Mouse (Mus musculus) heart, adult 18-20 months (tissue): ENCODE measurements around the gene Ino80e. TPM values are rescaled to one million over a fixed set of nuclear protein-coding genes. Genes with fewer than 3 reads are reported as not detected.

Source experiments
- DNase-seq, 2 experiments: peaks; one replicate each; pipeline ENCODE4 v3.0.0; 2021 to 2022; ENCODE audit warnings: mixed read lengths in 1 of 2
- total RNA-seq, 2 experiments: library from RNA; stranded (reverse); gene quantifications; 2 replicates each; pipeline ENCODE4 v1.2.3; 2021

Ino80e gene
- total RNA-seq, 2 experiments from 2014 or later = 17.2 to 19.1 TPM

DNA sequence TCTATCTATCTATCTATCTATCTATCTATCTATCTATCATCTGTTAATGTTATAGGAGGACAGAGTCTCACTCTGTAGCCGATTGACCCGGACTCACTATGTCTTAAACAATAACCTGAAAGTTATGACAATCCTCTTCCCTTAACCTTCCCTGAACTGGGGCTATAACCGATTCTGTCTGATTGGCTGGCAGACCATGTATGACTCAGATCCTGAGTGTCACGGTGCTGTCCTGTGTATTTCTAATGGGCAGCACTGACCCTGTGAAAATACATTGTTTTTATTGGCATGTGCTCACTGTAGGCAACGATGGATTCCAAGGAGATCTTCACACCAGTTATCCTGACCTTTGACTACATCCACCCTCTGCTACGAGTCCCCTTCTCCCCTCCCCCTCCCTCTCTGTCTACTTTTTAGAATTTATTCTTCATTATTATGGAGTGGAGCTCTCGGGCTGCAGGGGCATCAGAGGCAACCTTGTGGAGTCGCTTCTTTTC is 46.4 kb downstream of the Ino80e start:
- DNase-seq = no peak

DNA sequence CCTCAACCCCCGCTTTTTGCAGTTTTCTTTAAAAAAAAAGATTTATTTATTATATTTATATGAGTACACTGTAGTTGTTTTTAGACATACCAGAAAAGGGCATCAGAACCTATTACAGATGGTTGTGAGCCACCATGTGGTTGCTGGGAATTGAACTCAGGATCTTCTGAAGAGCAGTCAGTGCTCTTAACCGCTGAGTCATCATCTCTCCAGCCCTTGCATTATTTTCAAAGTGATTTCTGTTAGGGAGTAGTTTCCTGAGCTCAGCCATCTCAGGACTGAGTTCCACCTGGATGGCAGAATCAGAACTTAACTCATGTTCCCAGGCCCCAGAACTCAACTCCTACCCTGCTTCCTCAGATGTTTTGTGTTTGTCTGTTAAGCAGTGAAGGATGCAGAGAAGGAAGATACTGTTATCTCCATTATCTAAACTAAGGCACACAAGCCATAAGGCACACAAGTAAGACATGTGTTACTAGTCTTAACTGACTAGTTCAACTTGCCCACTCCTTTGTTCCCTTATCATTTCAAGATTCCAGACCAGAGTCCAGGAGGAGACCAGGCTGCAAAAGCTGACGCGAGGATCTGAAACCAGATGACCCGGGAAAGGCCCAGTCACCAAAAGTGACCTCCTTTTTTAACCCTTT is 52.3 kb downstream of the Ino80e start:
- DNase-seq = no peak

DNA sequence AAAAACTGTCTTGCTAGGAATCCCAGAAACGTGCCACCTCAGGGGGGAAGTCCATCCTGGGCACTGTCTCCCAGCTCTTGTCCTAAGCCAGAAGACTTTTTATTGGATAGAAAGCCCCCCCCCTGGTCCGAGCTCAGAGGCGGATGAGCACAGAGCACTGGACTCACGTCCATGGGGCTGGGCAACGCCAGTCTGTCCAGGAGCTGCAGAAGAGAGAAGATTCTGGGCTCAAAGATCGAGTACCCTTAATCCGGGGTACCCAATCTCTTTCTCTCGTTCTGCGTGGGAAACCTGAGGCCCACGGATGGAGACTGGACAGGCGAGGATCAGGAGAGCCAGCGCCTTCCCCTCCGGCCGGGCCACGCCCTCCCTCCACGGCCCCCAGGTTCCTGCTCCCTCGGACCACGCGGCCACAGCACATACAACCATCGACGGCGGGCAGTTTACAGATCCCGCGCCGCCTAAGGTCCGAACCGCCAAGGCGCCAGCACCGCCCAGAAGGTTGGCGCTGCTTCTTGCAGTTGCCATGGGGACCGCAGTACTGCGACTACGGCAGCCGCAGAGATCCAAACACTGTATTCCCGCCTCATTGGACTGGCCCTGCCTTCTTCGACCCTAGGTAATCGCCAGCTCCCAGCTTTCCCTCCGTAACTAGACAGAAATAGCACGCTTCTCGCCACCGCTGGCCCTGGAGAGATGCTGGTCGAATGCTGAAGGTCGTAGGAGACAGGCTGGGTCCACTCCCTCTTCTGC is 53.3 kb downstream of the Ino80e start:
- DNase-seq = peak; percentile 95

DNA sequence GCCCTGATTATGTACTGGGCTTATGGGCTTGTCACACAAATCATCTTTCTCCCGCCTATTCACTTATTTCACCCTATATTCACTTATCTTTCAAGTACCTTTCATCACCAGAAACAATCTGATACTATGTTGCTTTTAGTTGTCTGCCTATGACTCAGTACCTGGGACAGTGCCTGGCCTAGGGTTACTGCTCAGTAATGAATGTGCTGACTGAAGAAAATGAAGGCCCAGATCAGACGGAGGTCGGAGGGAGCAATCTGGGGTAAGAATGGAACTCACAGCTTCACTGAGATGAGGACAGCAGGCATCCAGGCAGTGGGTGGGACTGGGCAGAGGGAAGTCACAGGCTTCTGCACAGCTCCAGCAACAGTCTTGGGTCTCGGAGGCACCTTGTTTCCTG is 54.8 kb downstream of the Ino80e start:
- DNase-seq = no peak

DNA sequence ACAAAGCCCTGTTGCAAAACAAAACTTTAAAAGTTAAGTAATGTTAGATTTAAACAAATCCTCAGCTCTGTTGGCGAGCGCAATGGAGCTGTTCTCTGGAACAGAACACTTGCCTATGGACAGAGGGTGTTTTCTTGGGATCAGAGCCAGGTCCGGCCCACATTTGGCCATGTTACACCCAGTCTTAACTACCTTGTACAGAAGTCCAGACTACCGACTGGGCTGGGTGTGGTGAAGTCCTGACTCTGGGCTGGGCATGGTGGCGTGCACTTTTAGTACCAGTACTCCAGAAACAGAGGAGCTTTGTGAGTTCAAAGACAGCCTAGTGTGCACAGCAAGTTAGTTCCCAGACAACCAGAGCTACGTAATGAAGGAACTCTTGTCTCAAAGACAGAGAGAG is 55.2 kb downstream of the Ino80e start:
- peak; percentile 8 to 28 for DNase-seq

DNA sequence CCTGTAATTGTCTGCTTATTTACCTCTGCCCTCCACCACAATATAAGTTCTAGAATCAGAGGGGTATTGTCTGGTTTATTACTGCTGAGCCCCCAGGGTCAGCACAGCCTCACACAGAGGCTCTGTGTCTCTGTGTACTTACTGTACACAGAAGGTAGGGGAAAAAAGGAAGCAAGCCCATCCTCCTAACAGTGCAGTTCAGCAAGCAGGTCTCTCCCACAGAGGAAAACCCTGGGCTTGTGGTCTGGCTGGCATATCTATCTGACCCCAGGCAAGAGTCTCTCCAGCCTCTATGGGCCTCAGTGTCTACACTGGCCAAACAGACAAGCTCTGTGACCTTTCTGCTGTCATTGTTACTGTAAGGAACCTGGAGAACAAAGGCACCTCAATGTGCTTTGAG is 58.4 kb downstream of the Ino80e start:
- no peak for DNase-seq

DNA sequence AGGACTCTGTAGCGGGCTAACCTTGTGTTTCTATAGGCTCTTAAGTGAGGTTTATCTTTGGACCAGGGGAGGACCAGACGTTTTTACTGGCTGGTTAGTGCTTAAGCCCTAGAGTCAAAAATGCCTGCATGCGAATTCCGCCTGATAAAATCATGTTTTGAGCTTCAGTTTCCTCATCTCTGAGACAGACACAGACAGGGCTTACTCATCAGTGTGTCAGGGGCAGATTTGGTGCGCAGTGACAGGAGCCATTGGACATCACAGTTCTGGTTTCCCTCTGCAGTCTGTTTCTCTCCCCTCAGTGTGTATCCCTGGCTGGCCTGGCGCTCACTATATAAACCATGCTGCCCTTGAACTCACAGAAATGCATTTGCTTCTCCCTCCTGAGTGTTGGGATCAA is 59.0 kb downstream of the Ino80e start:
- DNase-seq = no peak

DNA sequence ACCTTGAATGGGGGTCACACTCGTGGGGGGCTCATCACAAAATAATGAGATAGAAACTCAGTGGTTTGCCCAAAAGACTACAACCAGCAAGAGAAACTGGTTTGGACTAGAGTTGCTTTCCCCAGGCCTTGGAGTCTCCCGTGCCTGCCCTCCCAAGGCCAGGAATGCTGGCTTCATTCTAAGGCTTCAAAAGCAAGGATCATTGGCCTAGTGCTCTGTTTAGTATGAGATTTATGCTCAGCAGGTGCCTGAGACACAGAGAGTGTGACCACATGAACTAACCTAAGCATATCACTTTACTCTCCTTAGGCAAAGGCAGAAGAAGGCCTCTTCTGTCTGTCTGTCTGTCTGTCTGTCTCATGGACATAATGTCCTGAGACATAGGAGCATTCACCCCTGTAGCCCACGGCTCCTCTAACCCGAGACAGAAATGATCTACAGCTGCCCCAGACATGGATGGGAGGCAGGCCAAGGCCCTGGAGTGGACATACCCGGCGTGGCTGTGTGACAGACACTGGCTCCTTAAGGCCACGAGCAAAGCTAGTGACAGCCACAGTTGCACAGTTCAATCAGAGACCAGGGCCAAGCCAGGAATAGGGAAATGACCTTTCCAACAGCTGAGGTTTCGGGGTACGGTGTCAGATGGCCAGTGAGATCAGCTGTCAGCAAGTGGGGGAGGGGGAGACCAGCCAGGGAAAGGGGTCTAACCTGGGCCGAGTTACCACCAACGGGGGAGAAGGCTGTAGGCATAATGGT is 59.9 kb downstream of the Ino80e start:
- no peak for DNase-seq

DNA sequence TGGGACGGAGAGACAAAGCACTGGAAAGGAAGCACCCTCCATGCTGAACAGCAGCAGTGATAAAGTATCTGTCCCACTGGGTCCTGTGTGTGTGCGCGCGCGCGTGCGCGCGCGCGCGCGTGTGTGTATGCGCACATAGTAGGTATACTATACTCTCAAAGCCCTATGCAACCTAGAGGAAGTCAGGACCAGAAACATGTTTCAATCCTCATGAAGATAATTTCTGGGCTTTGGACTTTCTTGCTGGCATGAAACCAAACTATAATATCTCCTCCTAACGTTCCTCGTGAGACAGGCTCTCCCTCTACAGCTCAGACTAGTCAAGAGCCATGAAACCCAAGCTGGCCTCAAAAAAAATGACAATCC is 61.1 kb downstream of the Ino80e start:
- no peak for DNase-seq

Other genes with a start within 250 kb of the Ino80e start
- 1 to 10 TPM; 6.1 to 8.0 TPM for gene Nupr1, start 231.5 kb downstream of the Ino80e start, total RNA-seq
- gene Sgf29, start 213.1 kb downstream of the Ino80e start, total RNA-seq = 10 to 100 TPM; 24.8 to 26.5 TPM
- gene Sult1a1, start 185.9 kb downstream of the Ino80e start, total RNA-seq = 10 to 100 TPM; 31.1 to 44.0 TPM
- gene Bola2, start 167.0 kb downstream of the Ino80e start, total RNA-seq = 10 to 100 TPM; 60.1 to 60.4 TPM
- 1 to 10 TPM; 3.7 to 4.1 TPM for gene Slx1b, start 166.6 kb downstream of the Ino80e start, total RNA-seq
- gene Coro1a, start 154.6 kb downstream of the Ino80e start, total RNA-seq = 10 to 100 TPM in 1 of 2 experiments, 1 to 10 TPM in 1; 9.3 to 28.6 TPM
- 10 to 100 TPM; 37.2 to 46.7 TPM for gene Mapk3, start 102.8 kb downstream of the Ino80e start, total RNA-seq
- gene Gdpd3, start 96.0 kb downstream of the Ino80e start, total RNA-seq = 1 to 10 TPM in 1 of 2 experiments, under 1 TPM in 1; 0.27 to 1.6 TPM
- 10 to 100 TPM; 43.4 to 73.3 TPM for gene Ypel3, start 85.4 kb downstream of the Ino80e start, total RNA-seq
- gene Tbx6, start 80.9 kb downstream of the Ino80e start, total RNA-seq = under 1 TPM; 0.27 to 0.64 TPM
- 10 to 100 TPM; 35.6 to 39.0 TPM for gene Ppp4c, start 69.9 kb downstream of the Ino80e start, total RNA-seq
- gene Fam57b, start 64.7 kb downstream of the Ino80e start, total RNA-seq = 1 to 10 TPM; 8.4 to 8.6 TPM
- not detected for gene 4930451I11Rik, start 30.7 kb downstream of the Ino80e start, total RNA-seq
- not detected for gene Doc2a, start 15.0 kb downstream of the Ino80e start, total RNA-seq
- gene Hirip3, start 405 bp downstream of the Ino80e start, total RNA-seq = 1 to 10 TPM; 5.0 to 6.4 TPM
- 10 to 100 TPM; 35.6 to 38.4 TPM for gene Taok2, start 22.3 kb upstream of the Ino80e start, total RNA-seq
- 10 to 100 TPM; 10.4 to 10.6 TPM for gene Tmem219, start 60.5 kb upstream of the Ino80e start, total RNA-seq
- 1 to 10 TPM; 7.4 to 7.5 TPM for gene Kctd13, start 66.5 kb upstream of the Ino80e start, total RNA-seq
- not detected for gene Asphd1, start 87.2 kb upstream of the Ino80e start, total RNA-seq
- gene Sez6l2, start 88.2 kb upstream of the Ino80e start, total RNA-seq = 1 to 10 TPM; 5.5 to 6.2 TPM
- gene Cdipt, start 113.5 kb upstream of the Ino80e start, total RNA-seq = 10 to 100 TPM; 43.2 to 45.2 TPM
- under 1 TPM in 1 of 2 experiments, not detected in 1; 0.59 TPM for gene Cdiptos, start 113.7 kb upstream of the Ino80e start, total RNA-seq
- gene Mvp, start 152.2 kb upstream of the Ino80e start, total RNA-seq = 10 to 100 TPM; 59.9 to 68.7 TPM
- gene Pagr1b, start 154.1 kb upstream of the Ino80e start, total RNA-seq = not detected
- 10 to 100 TPM in 1 of 2 experiments, 1 to 10 TPM in 1; 8.3 to 10.7 TPM for gene Pagr1a, start 155.0 kb upstream of the Ino80e start, total RNA-seq
- 10 to 100 TPM; 24.6 to 27.3 TPM for gene Gm42742, start 158.7 kb upstream of the Ino80e start, total RNA-seq
- gene Prrt2, start 158.8 kb upstream of the Ino80e start, total RNA-seq = under 1 TPM in 1 of 2 experiments, not detected in 1; 0.80 TPM
- gene Maz, start 164.7 kb upstream of the Ino80e start, total RNA-seq = 10 to 100 TPM; 55.3 to 57.3 TPM
- 1 to 10 TPM in 1 of 2 experiments, under 1 TPM in 1; 0.93 to 1.0 TPM for gene Kif22, start 180.1 kb upstream of the Ino80e start, total RNA-seq
- not detected for gene Zg16, start 225.0 kb upstream of the Ino80e start, total RNA-seq
- 1 to 10 TPM; 1.3 to 2.9 TPM for gene AI467606, start 229.0 kb upstream of the Ino80e start, total RNA-seq